Mouse (Mus musculus): ENCODE measurements around the gene Snn. TPM values are rescaled to one million over a fixed set of nuclear protein-coding genes. Genes with fewer than 3 reads are reported as not detected.

The Snn gene
- total and polyA plus RNA-seq, 3 experiments: 22.6 to 32.3 (median 23.9) TPM

GRCm38 (mm10) chr16:11028206-11028605, 32.5 kb upstream of the Snn start:
- TF ChIP-seq POLR2A (IDR thresholded peaks at IDR 0.05; ENCODE audit: insufficient read depth, low read depth, low read length): no peak
- TF ChIP-seq CTCF (IDR thresholded peaks at IDR 0.05): no peak
- no peak for TF ChIP-seq EP300 (IDR thresholded peaks at IDR 0.05; ENCODE audit: insufficient read depth, low read depth, low read length)

GRCm38 (mm10) chr16:11030844-11031243, 29.9 kb upstream of the Snn start:
- 87% methylated on average over 4 of the region's 4 CpGs for WGBS
- intact Hi-C loops (cut with DNase I): loop anchor here (5.0 kb wide), 1 partner anchor 59 kb away; no protein-coding TSS in a partner anchor

More at GRCm38 (mm10) chr16:11028206-11028605, 32.5 kb upstream of the Snn start:
- intact Hi-C loops (cut with DNase I): no loop called here
- DNase-seq: no peak
- Histone ChIP-seq H3K27me3 (ENCODE audit: control insufficient read depth, insufficient read depth, low read length) (no peaks in the 10 kb centered on the region), H3K79me2 (replicated peaks; ENCODE audit: control insufficient read depth, insufficient read depth, low read length) (no peaks in the 10 kb centered on the region), H3K4me3 (no peak overlapping the region), H3K36me3 (ENCODE audit: control insufficient read depth, insufficient read depth, low read length) (no peaks in the 10 kb centered on the region), H3K27ac (no peak overlapping the region), H3K4me1 (ENCODE audit: control insufficient read depth, insufficient read depth, low read length) (no peaks in the 10 kb centered on the region; the same call in 1 of the 2 replicates), H3K9ac (ENCODE audit: low read depth, low read length) (no peak overlapping the region)
- 90% methylated on average over 7 of the region's 7 CpGs for WGBS

GRCm38 (mm10) chr16:11031320-11031719, 29.4 kb upstream of the Snn start:
- no peaks in the 10 kb centered on the region for H3K27me3 ChIP-seq (ENCODE audit: control insufficient read depth, insufficient read depth, low read length)
- H3K4me3 ChIP-seq: no peak overlapping the region
- H3K4me1 ChIP-seq (ENCODE audit: control insufficient read depth, insufficient read depth, low read length): no peaks in the 10 kb centered on the region
- WGBS: 44% methylated on average over 3 of the region's 3 CpGs
- no peak for TF ChIP-seq POLR2A (IDR thresholded peaks at IDR 0.05; ENCODE audit: insufficient read depth, low read depth, low read length)
- TF ChIP-seq EP300 (IDR thresholded peaks at IDR 0.05; ENCODE audit: insufficient read depth, low read depth, low read length): no peak
- TF ChIP-seq CTCF (IDR thresholded peaks at IDR 0.05): peak; percentile 46
- no peak overlapping the region for H3K9ac ChIP-seq (ENCODE audit: low read depth, low read length)
- no peak for DNase-seq
- intact Hi-C loops (cut with DNase I): loop anchor here (5.0 kb wide), 1 partner anchor 59 kb away; no protein-coding TSS in a partner anchor
- no peak overlapping the region for H3K27ac ChIP-seq
- no peaks in the 10 kb centered on the region for H3K79me2 ChIP-seq (replicated peaks; ENCODE audit: control insufficient read depth, insufficient read depth, low read length)
- H3K36me3 ChIP-seq (ENCODE audit: control insufficient read depth, insufficient read depth, low read length): no peaks in the 10 kb centered on the region

More at GRCm38 (mm10) chr16:11030844-11031243, 29.9 kb upstream of the Snn start:
- Histone ChIP-seq H3K9ac (ENCODE audit: low read depth, low read length) (no peak overlapping the region), H3K4me1 (ENCODE audit: control insufficient read depth, insufficient read depth, low read length) (no peaks in the 10 kb centered on the region), H3K27me3 (ENCODE audit: control insufficient read depth, insufficient read depth, low read length) (no peaks in the 10 kb centered on the region), H3K79me2 (replicated peaks; ENCODE audit: control insufficient read depth, insufficient read depth, low read length) (no peaks in the 10 kb centered on the region), H3K27ac (no peak overlapping the region), H3K4me3 (no peak overlapping the region), H3K36me3 (ENCODE audit: control insufficient read depth, insufficient read depth, low read length) (no peaks in the 10 kb centered on the region)
- no peak for DNase-seq
- TF ChIP-seq CTCF (IDR thresholded peaks at IDR 0.05): no peak
- no peak for TF ChIP-seq POLR2A (IDR thresholded peaks at IDR 0.05; ENCODE audit: insufficient read depth, low read depth, low read length)
- no peak for TF ChIP-seq EP300 (IDR thresholded peaks at IDR 0.05; ENCODE audit: insufficient read depth, low read depth, low read length)

GRCm38 (mm10) chr16:11034193-11034803, 26.4 kb upstream of the Snn start:
- H3K79me2 ChIP-seq (replicated peaks; ENCODE audit: control insufficient read depth, insufficient read depth, low read length): no peaks in the 10 kb centered on the region
- no peak overlapping the region for H3K4me3 ChIP-seq
- no peaks in the 10 kb centered on the region for H3K4me1 ChIP-seq (ENCODE audit: control insufficient read depth, insufficient read depth, low read length)
- no peak overlapping the region for H3K27ac ChIP-seq
- no peaks in the 10 kb centered on the region for H3K36me3 ChIP-seq (ENCODE audit: control insufficient read depth, insufficient read depth, low read length)
- 0% methylated on average over 4 of the region's 4 CpGs for WGBS
- peak; percentile 83 to 91 for DNase-seq
- intact Hi-C loops (cut with DNase I): loop anchor here (1.0 to 5.0 kb wide), 3 partner anchors 62 to 161 kb away; no protein-coding TSS in a partner anchor
- no peak overlapping the region for H3K9ac ChIP-seq (ENCODE audit: low read depth, low read length)
- H3K27me3 ChIP-seq (ENCODE audit: control insufficient read depth, insufficient read depth, low read length): no peaks in the 10 kb centered on the region
- TF ChIP-seq POLR2A (IDR thresholded peaks at IDR 0.05; ENCODE audit: insufficient read depth, low read depth, low read length) (no peak), EP300 (IDR thresholded peaks at IDR 0.05; ENCODE audit: insufficient read depth, low read depth, low read length) (peak; percentile 94)

GRCm38 (mm10) chr16:11035273-11035672, 25.5 kb upstream of the Snn start:
- DNase-seq: no peak
- WGBS: 85% methylated on average over 9 of the region's 9 CpGs

GRCm38 (mm10) chr16:11035790-11036431, 24.8 kb upstream of the Snn start:
- WGBS: 22% methylated on average over 15 of the region's 15 CpGs

More at GRCm38 (mm10) chr16:11035273-11035672, 25.5 kb upstream of the Snn start:
- no peaks in the 10 kb centered on the region for H3K36me3 ChIP-seq (ENCODE audit: control insufficient read depth, insufficient read depth, low read length)
- no peaks in the 10 kb centered on the region for H3K79me2 ChIP-seq (replicated peaks; ENCODE audit: control insufficient read depth, insufficient read depth, low read length)
- intact Hi-C loops (cut with DNase I): loop anchor here (2.0 to 5.0 kb wide), 3 partner anchors 57 to 142 kb away; partner anchors contain the start of gene Zc3h7a
- H3K4me3 ChIP-seq: no peak overlapping the region
- H3K4me1 ChIP-seq (ENCODE audit: control insufficient read depth, insufficient read depth, low read length): no peaks in the 10 kb centered on the region
- TF ChIP-seq CTCF (IDR thresholded peaks at IDR 0.05) (no peak), POLR2A (IDR thresholded peaks at IDR 0.05; ENCODE audit: insufficient read depth, low read depth, low read length) (no peak), EP300 (IDR thresholded peaks at IDR 0.05; ENCODE audit: insufficient read depth, low read depth, low read length) (no peak)
- H3K9ac ChIP-seq (ENCODE audit: low read depth, low read length): no peak overlapping the region
- no peaks in the 10 kb centered on the region for H3K27me3 ChIP-seq (ENCODE audit: control insufficient read depth, insufficient read depth, low read length)
- H3K27ac ChIP-seq: no peak overlapping the region

More at GRCm38 (mm10) chr16:11035790-11036431, 24.8 kb upstream of the Snn start:
- H3K27me3 ChIP-seq (ENCODE audit: control insufficient read depth, insufficient read depth, low read length): no peaks in the 10 kb centered on the region
- no peak overlapping the region for H3K27ac ChIP-seq
- H3K36me3 ChIP-seq (ENCODE audit: control insufficient read depth, insufficient read depth, low read length): no peaks in the 10 kb centered on the region
- intact Hi-C loops (cut with DNase I): loop anchor here (1.0 to 5.0 kb wide), 6 partner anchors 31 to 382 kb away; partner anchors contain the start of genes Litaf and Zc3h7a
- no peaks in the 10 kb centered on the region for H3K4me1 ChIP-seq (ENCODE audit: control insufficient read depth, insufficient read depth, low read length)
- H3K4me3 ChIP-seq: no peak overlapping the region
- peak; percentile 74 to 82 for DNase-seq
- TF ChIP-seq CTCF (IDR thresholded peaks at IDR 0.05) (peak; percentile 97; the same call in 1 of the 2 replicates), POLR2A (IDR thresholded peaks at IDR 0.05; ENCODE audit: insufficient read depth, low read depth, low read length) (no peak), EP300 (IDR thresholded peaks at IDR 0.05; ENCODE audit: insufficient read depth, low read depth, low read length) (peak; percentile 72; the same call in 1 of the 2 replicates)
- no peak overlapping the region for H3K9ac ChIP-seq (ENCODE audit: low read depth, low read length)
- no peaks in the 10 kb centered on the region for H3K79me2 ChIP-seq (replicated peaks; ENCODE audit: control insufficient read depth, insufficient read depth, low read length)
